Mouse (Mus musculus) embryonic facial prominence, embryonic 11.5 days (tissue): ENCODE data around the gene Gsx2. TPM values are rescaled to one million over a fixed set of nuclear protein-coding genes. Genes with fewer than 3 reads are reported as not detected.

Experiments
- ATAC-seq: fragments of 200-750 bp; cut with Nextera tagmentation; replicated peaks from 2 replicates; pipeline ENCODE4 v1.8.0; 2017; ENCODE audit warnings: low read depth; ENCODE audit not compliant: insufficient number of reproducible peaks, low FRiP score, low TSS enrichment
- DNase-seq: peaks from one replicate; pipeline ENCODE4 v3.0.0-alpha.2; 2015; ENCODE audit warnings: low spot score
- H3K27ac ChIP-seq: fragments of 300-500 bp; sonication (generic); replicated peaks from 2 replicates; pipeline ENCODE4 v1.5.1; 2014; ENCODE audit warnings: mild to moderate bottlenecking, low read depth, low read length, control low read depth
- H3K27me3 ChIP-seq: fragments of 300-500 bp; sonication (generic); 2 replicates; pipeline ENCODE4 v1.6.1; 2014; ENCODE audit warnings: mild to moderate bottlenecking, low read length, moderate library complexity, mixed read lengths; ENCODE audit not compliant: control insufficient read depth, insufficient read depth
- H3K36me3 ChIP-seq: fragments of 300-500 bp; sonication (generic); replicated peaks from 2 replicates; pipeline ENCODE4 v1.6.1; 2014; ENCODE audit warnings: low read depth, mild to moderate bottlenecking, low read length, moderate library complexity, mixed read lengths; ENCODE audit not compliant: control insufficient read depth, insufficient read depth
- H3K4me1 ChIP-seq: fragments of 300-500 bp; sonication (generic); 2 replicates; pipeline ENCODE4 v1.6.1; 2014; ENCODE audit warnings: low read length, mixed read lengths; ENCODE audit not compliant: control insufficient read depth, insufficient read depth
- H3K4me2 ChIP-seq: fragments of 300-500 bp; sonication (generic); 2 replicates; pipeline ENCODE4 v1.6.1; 2014; ENCODE audit warnings: low read depth, mild to moderate bottlenecking, control low read depth, low read length, moderate library complexity
- H3K4me3 ChIP-seq: fragments of 300-500 bp; sonication (generic); 2 replicates; pipeline ENCODE4 v1.5.1; 2014; ENCODE audit warnings: low read depth, low read length, control low read depth
- H3K9ac ChIP-seq: fragments of 300-500 bp; sonication (generic); replicated peaks from 2 replicates; pipeline ENCODE4 v1.6.1; 2014; ENCODE audit warnings: mild to moderate bottlenecking, control low read depth, low read length
- H3K9me3 ChIP-seq: fragments of 300-500 bp; sonication (generic); replicated peaks from 2 replicates; pipeline ENCODE4 v1.6.1; 2016; ENCODE audit warnings: mild to moderate bottlenecking, low read length, inconsistent platforms, mixed read lengths; ENCODE audit not compliant: control insufficient read depth
- WGBS: fragments of 180-500 bp; shearing (Covaris S2); extraction: QIAGEN DNeasy Blood & Tissue Kit; methylation state at CpG from one replicate; pipeline ENCODE4 v1.1.7; 2014; 5-methylcytosine and 5-hydroxymethylcytosine counted together
- polyA plus RNA-seq: library from polyadenylated mRNA; unstranded; fragments of >200 nt; fragmentation: Nextera tagmentation; extraction: Ambion mirVana; gene quantifications from 2 replicates; pipeline ENCODE4 v1.2.1, GENCODE M21; 2014

The Gsx2 gene
- polyA plus RNA-seq, 1 experiment from 2014 or later: 1.7 TPM

- no peak for ATAC-seq
- Histone ChIP-seq H3K4me1 (no peaks in the 10 kb centered on the region; the same call in 1 of the 2 replicates), H3K27me3 (no peaks in the 10 kb centered on the region), H3K9me3 (no peaks in the 10 kb centered on the region), H3K4me2 (no peak overlapping the region), H3K4me3 (no peak overlapping the region), H3K36me3 (no peaks in the 10 kb centered on the region), H3K9ac (no peak overlapping the region), H3K27ac (no peak overlapping the region)
- DNase-seq: no peak
- WGBS: 57% methylated on average over 15 of the region's 15 CpGs
Observed at GRCm38 (mm10) chr5:75046681-75047321, 28.6 kb upstream of the Gsx2 start.

DNA sequence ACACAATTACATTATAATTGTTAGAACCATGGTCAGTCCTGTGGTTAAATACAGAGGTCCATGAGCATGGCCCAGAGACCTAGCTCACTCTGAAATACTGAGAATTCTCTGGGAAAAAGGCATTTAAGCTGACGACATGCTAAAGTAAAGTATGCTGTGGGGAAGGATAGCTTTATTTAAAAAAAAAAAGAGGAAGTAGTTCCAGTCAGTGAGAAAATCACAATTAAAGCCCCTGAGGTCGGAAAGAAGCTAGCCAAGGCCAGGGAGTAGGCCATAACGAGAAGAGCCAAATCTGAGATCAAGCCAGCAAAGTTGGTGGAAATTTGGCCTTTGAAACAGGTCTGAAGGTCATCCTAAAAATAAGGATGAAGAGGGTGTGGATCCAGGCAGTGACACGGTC lies 24.3 kb upstream of the Gsx2 start:
- no peak for DNase-seq
- Histone ChIP-seq H3K4me2 (no peak overlapping the region), H3K27me3 (no peaks in the 10 kb centered on the region), H3K9ac (no peak overlapping the region), H3K4me3 (no peak overlapping the region), H3K27ac (no peak overlapping the region), H3K36me3 (no peaks in the 10 kb centered on the region), H3K4me1 (no peaks in the 10 kb centered on the region), H3K9me3 (no peaks in the 10 kb centered on the region)
- WGBS: 73% methylated on average over 4 of the region's 4 CpGs
- no peak for ATAC-seq

GRCm38 (mm10) chr5:75063177-75063576 lies 12.2 kb upstream of the Gsx2 start:
- H3K9me3 ChIP-seq: no peaks in the 10 kb centered on the region
- no peaks in the 10 kb centered on the region for H3K4me1 ChIP-seq
- 15% methylated on average over 4 of the region's 4 CpGs for WGBS
- H3K36me3 ChIP-seq: no peaks in the 10 kb centered on the region
- no peak overlapping the region for H3K27ac ChIP-seq
- H3K27me3 ChIP-seq: peaks cover 11% of the 10 kb centered on the region
- ATAC-seq (no peak; the same call in 1 of the 2 replicates), DNase-seq (no peak)
- no peak overlapping the region for H3K4me2 ChIP-seq
- no peak overlapping the region for H3K9ac ChIP-seq
- H3K4me3 ChIP-seq: no peak overlapping the region

- H3K9ac ChIP-seq: peak overlapping the region; percentile 50
- H3K36me3 ChIP-seq: no peaks in the 10 kb centered on the region
- H3K9me3 ChIP-seq: no peaks in the 10 kb centered on the region
- 4% methylated on average over 8 of the region's 10 CpGs for WGBS
- DNase-seq (no peak), ATAC-seq (peak; percentile 31)
- H3K4me2 ChIP-seq: peak overlapping the region; percentile 83
- H3K27me3 ChIP-seq: peaks cover 34% of the 10 kb centered on the region
- peaks cover 5% of the 10 kb centered on the region for H3K4me1 ChIP-seq
- H3K27ac ChIP-seq: no peak overlapping the region
- H3K4me3 ChIP-seq: peak overlapping the region; percentile 43
Observed at GRCm38 (mm10) chr5:75066715-75067114, 8.7 kb upstream of the Gsx2 start.

- Histone ChIP-seq H3K4me1 (peaks cover 5% of the 10 kb centered on the region), H3K9me3 (no peaks in the 10 kb centered on the region), H3K27ac (no peak overlapping the region), H3K27me3 (peaks cover 39% of the 10 kb centered on the region), H3K4me3 (peak overlapping the region; percentile 43), H3K36me3 (no peaks in the 10 kb centered on the region), H3K4me2 (peak overlapping the region; percentile 83), H3K9ac (peak overlapping the region; percentile 50)
- peak; percentile 79 for DNase-seq
- ATAC-seq: peak; percentile 57; the same call in 1 of the 2 replicates
- 2% methylated on average over 30 of the region's 30 CpGs for WGBS
Observed at GRCm38 (mm10) chr5:75067125-75067756, 8.2 kb upstream of the Gsx2 start.

GRCm38 (mm10) chr5:75070132-75070531 lies 5.3 kb upstream of the Gsx2 start:
- Histone ChIP-seq H3K27ac (no peak overlapping the region), H3K4me1 (peaks cover 5% of the 10 kb centered on the region), H3K4me3 (no peak overlapping the region), H3K36me3 (no peaks in the 10 kb centered on the region), H3K4me2 (no peak overlapping the region), H3K9me3 (no peaks in the 10 kb centered on the region), H3K9ac (no peak overlapping the region), H3K27me3 (peaks cover 65% of the 10 kb centered on the region)
- peak; percentile 45 for DNase-seq
- no peak for ATAC-seq
- WGBS: 1% methylated on average over 13 of the region's 13 CpGs

DNA sequence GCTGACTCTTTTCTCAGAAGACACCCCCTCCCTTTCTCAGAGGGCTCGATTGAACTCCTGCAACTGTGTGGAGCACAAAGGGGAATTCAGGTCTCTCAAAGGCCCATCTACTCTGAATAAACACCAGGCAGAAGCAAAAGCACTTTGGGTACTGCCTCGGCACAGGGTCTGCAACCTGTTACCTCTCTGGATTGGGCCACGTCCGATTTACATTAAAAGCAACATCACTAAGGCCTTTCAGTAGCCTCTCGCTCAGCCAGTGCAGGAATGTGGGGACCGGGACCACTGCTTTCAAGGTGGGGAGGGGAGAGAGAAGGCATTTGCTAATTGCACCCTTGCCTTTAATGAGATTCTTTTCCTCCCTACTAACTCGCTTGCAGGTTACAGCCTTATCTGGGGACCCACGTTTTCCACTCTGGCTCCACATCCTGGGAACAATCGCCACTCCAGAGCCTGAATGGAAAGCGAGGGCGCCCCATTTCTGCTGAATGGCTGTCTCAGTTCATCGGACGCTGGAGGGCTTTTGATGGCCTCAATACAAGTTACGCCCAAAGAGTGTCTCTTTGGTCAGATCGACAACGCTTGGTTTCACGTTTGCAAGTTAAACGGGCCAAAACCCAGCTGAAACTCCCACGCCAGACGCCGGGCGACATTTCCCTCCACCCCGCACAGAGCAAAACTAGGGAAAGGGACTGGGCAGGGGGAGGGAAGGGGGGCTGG lies 4.6 kb upstream of the Gsx2 start:
- Histone ChIP-seq H3K9ac (no peak overlapping the region), H3K27me3 (peaks cover 71% of the 10 kb centered on the region), H3K36me3 (no peaks in the 10 kb centered on the region), H3K4me3 (no peak overlapping the region), H3K4me1 (peaks cover 8% of the 10 kb centered on the region), H3K27ac (no peak overlapping the region), H3K4me2 (no peak overlapping the region), H3K9me3 (no peaks in the 10 kb centered on the region)
- WGBS: 2% methylated on average over 23 of the region's 23 CpGs
- peak; percentile 46 for DNase-seq
- 0 out of 2 replicates have a peak, but pooled peaks have one; percentile 17 for ATAC-seq

DNA sequence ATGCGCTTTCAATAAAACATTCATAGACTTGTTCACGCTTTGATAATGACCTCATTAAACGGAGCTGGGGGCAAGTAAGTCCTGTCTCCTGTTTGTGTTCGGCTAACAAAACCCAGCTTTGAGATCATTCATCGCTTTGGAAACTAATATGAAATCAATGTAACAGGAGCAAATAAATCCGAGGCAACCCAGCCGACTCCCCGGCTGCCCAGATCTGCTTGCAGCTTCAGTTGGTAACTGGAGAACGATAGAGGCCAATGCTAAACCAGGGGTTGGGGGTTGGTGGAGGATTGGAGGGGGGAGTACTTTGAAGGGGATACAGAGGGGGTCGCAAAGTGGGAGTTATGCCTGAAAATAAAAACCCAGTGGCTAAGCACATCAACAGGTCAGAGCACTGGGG lies 3.5 kb upstream of the Gsx2 start:
- 2% methylated on average over 10 of the region's 10 CpGs for WGBS
- no peak overlapping the region for H3K4me2 ChIP-seq
- DNase-seq (peak; percentile 33), ATAC-seq (no peak)
- no peaks in the 10 kb centered on the region for H3K9me3 ChIP-seq
- H3K9ac ChIP-seq: no peak overlapping the region
- H3K27me3 ChIP-seq: peaks cover 82% of the 10 kb centered on the region
- H3K36me3 ChIP-seq: no peaks in the 10 kb centered on the region
- H3K27ac ChIP-seq: no peak overlapping the region
- peaks cover 13% of the 10 kb centered on the region for H3K4me1 ChIP-seq
- no peak overlapping the region for H3K4me3 ChIP-seq
